Comparison of ENCODE assay signal across 23 mouse cellular contexts in genomic region chr14:25824995-25825394, GRCm38 (mm10). TPM values are rescaled to one million over a fixed set of nuclear protein-coding genes. Genes with fewer than 3 reads are reported as not detected.
DNase-seq lines count a peak whose midpoint lies in the region; ATAC-seq lines count a peak whose summit lies in the region.
"Had no signal": no experiment of that assay in that cellular context is flagged by ENCODE, and none has a peak within 500 bp of the region (broad histone marks: within the 10 kb centered on the region; RNA-seq: fewer than 3 reads in every experiment).

No protein-coding gene starts in this region.

- no peaks in the 10 kb centered on the region for H3K4me1 ChIP-seq in midbrain, embryonic 11.5 days (ENCODE audit: control insufficient read depth, insufficient read depth, low read length)
- no peaks in the 10 kb centered on the region for H3K4me1 ChIP-seq in midbrain, embryonic 13.5 days (replicated peaks)
- H3K4me1 ChIP-seq: embryonic facial prominence, embryonic 13.5 days; embryonic facial prominence, embryonic 15.5 days; forebrain, embryonic 12.5 days had no signal

- no peaks in the 10 kb centered on the region for H3K9me3 ChIP-seq in midbrain, embryonic 11.5 days (ENCODE audit: control insufficient read depth, low read length)
- no peaks in the 10 kb centered on the region for H3K9me3 ChIP-seq in midbrain, embryonic 13.5 days
- H3K9me3 ChIP-seq: embryonic facial prominence, embryonic 13.5 days; embryonic facial prominence, embryonic 15.5 days; forebrain, embryonic 10.5 days; forebrain, embryonic 12.5 days had no signal

- 27% methylated on average over 5 of the region's 5 CpGs for WGBS in midbrain, embryonic 11.5 days
- 19% methylated on average over 5 of the region's 5 CpGs for WGBS in midbrain, embryonic 13.5 days

- H3K36me3 ChIP-seq in midbrain, embryonic 11.5 days (ENCODE audit: control insufficient read depth, insufficient read depth, low read length), result no peaks in the 10 kb centered on the region
- H3K36me3 ChIP-seq in midbrain, embryonic 13.5 days, result no peaks in the 10 kb centered on the region
- H3K36me3 ChIP-seq: embryonic facial prominence, embryonic 13.5 days; embryonic facial prominence, embryonic 15.5 days; forebrain, embryonic 10.5 days; forebrain, embryonic 12.5 days had no signal

- H3K4me3 ChIP-seq in midbrain, embryonic 11.5 days (ENCODE audit: low read depth, low read length), result no peak overlapping the region
- no peak overlapping the region for H3K4me3 ChIP-seq in midbrain, embryonic 13.5 days (replicated peaks)
- H3K4me3 ChIP-seq: embryonic facial prominence, embryonic 13.5 days; embryonic facial prominence, embryonic 15.5 days; erythroblast, embryonic 14.5 days; forebrain, embryonic 10.5 days; forebrain, embryonic 12.5 days had no signal

- no peak for ATAC-seq in midbrain, embryonic 11.5 days (ENCODE audit: low FRiP score)
- ATAC-seq in midbrain, embryonic 13.5 days, result no peak
- ATAC-seq: forebrain, embryonic 14.5 days; forebrain, embryonic 16.5 days had no signal

- H3K9ac ChIP-seq in midbrain, embryonic 11.5 days (ENCODE audit: low read length), result no peak overlapping the region
- H3K9ac ChIP-seq in midbrain, embryonic 13.5 days (replicated peaks), result no peak overlapping the region
- H3K9ac ChIP-seq: embryonic facial prominence, embryonic 13.5 days; embryonic facial prominence, embryonic 15.5 days; forebrain, embryonic 12.5 days had no signal

- H3K27me3 ChIP-seq in midbrain, embryonic 11.5 days (ENCODE audit: control insufficient read depth, insufficient read depth, low read length), result no peaks in the 10 kb centered on the region
- H3K27me3 ChIP-seq in midbrain, embryonic 13.5 days, result no peaks in the 10 kb centered on the region
- H3K27me3 ChIP-seq: embryonic facial prominence, embryonic 15.5 days; forebrain, embryonic 12.5 days had no signal

- no peak overlapping the region for H3K27ac ChIP-seq in midbrain, embryonic 11.5 days (ENCODE audit: low read depth, low read length)
- no peak overlapping the region for H3K27ac ChIP-seq in midbrain, embryonic 13.5 days
- H3K27ac ChIP-seq: embryonic facial prominence, embryonic 13.5 days; embryonic facial prominence, embryonic 15.5 days; forebrain, embryonic 10.5 days; forebrain, embryonic 12.5 days had no signal

- peak; percentile 66 for DNase-seq in midbrain, embryonic 11.5 days (ENCODE audit: low spot score, missing footprints)
- DNase-seq in ES-CJ7 (ENCODE audit: low read depth, low spot score) (peak; percentile 68), ZHBTc4 (ENCODE audit: low read depth, low spot score) (peak; percentile 66)
- DNase-seq in gastrocnemius, adult 18-20 months (ENCODE audit: low spot score), result no peak
- no peak for DNase-seq in kidney, adult 8-10 months
- DNase-seq: adrenal gland, adult 2 months; adrenal gland, postnatal 10 days; adrenal gland, postnatal 25 days; cerebellum, adult 11 months; cerebellum, adult 18-20 months; cerebellum, adult 8-10 months; cerebellum, adult 9-11 months; cerebellum, postnatal 14 days; cerebellum, postnatal 36 days; embryo, embryonic 11 days had no signal

- H3K4me2 ChIP-seq in midbrain, embryonic 11.5 days, result no peak overlapping the region
- no peak overlapping the region for H3K4me2 ChIP-seq in midbrain, embryonic 13.5 days (replicated peaks)
- H3K4me2 ChIP-seq: embryonic facial prominence, embryonic 13.5 days; embryonic facial prominence, embryonic 15.5 days; forebrain, embryonic 12.5 days had no signal

RNA-seq across cellular contexts. Expression of gene Anxa11, which starts 17.0 kb away (rescaled TPM):
- 3.0 and 4.0 TPM in 2 replicates for polyA plus RNA-seq in midbrain, embryonic 11.5 days (2014; fragmentation: Nextera tagmentation; extraction: Ambion mirVana)
- 1.9 TPM in 2 replicates for polyA plus RNA-seq in midbrain, embryonic 13.5 days (2015; fragmentation: Nextera tagmentation; extraction: Ambion mirVana)
- total RNA-seq in gastrocnemius, adult 18-20 months (2021), result 100 to 1,000 TPM; 100 to 102 TPM

RNA-seq across cellular contexts. Expression of gene Zcchc24, which starts 56.2 kb away (rescaled TPM):
- polyA plus RNA-seq in midbrain, embryonic 11.5 days (2014; fragmentation: Nextera tagmentation; extraction: Ambion mirVana), result 10.1 and 11.4 TPM in 2 replicates
- 7.3 and 9.3 TPM in 2 replicates for polyA plus RNA-seq in midbrain, embryonic 13.5 days (2015; fragmentation: Nextera tagmentation; extraction: Ambion mirVana)
- total RNA-seq in gastrocnemius, adult 18-20 months (2021), result 10 to 100 TPM; 53.7 to 60.4 TPM

Comparison
In these comparisons a context has a peak if more than half of its experiments do, and no peak if none do; other contexts are left out.
1. DNase-seq: peak in midbrain, embryonic 11.5 days (single experiment), ES-CJ7 (single experiment) and ZHBTc4 (single experiment); none in gastrocnemius, adult 18-20 months (single experiment) and kidney, adult 8-10 months (0 of 2).